Mouse (Mus musculus): Measurements from ENCODE around the gene Cox14. TPM values are rescaled to one million over a fixed set of nuclear protein-coding genes. Genes with fewer than 3 reads are reported as not detected.
"Not testable (repeated sequence)": the region's sequence is repeated elsewhere in the genome, so short reads cannot be mapped to it uniquely, and the experiment has no call there.

Cox14 gene
- polyA plus RNA-seq, 1 experiment = 351 TPM

- peaks cover 30% of the 10 kb centered on the region for H3K4me1 ChIP-seq (ENCODE audit: control insufficient read depth, insufficient read depth, low read length)
- no peak overlapping the region for H3K4me3 ChIP-seq (replicated peaks; ENCODE audit: insufficient read depth, low read depth, low read length)
- TF ChIP-seq CTCF (IDR thresholded peaks at IDR 0.05; ENCODE audit: borderline replicate concordance, insufficient read depth, low read depth, low read length) (no peak), POLR2A (IDR thresholded peaks at IDR 0.05; ENCODE audit: borderline replicate concordance, insufficient read depth, low read length) (no peak)
- no peaks in the 10 kb centered on the region for H3K27me3 ChIP-seq (ENCODE audit: control insufficient read depth, insufficient read depth, low read length)
- H3K27ac ChIP-seq (ENCODE audit: insufficient read depth, low read length) = peak overlapping the region; percentile 91
- DNase-seq = peak; percentile 62 to 69
- WGBS = 18% methylated on average over 11 of the region's 11 CpGs
Observed at GRCm38 (mm10) chr15:99723515-99724291, 1.7 kb upstream of the Cox14 start.

GRCm38 (mm10) chr15:99724292-99725021, 961 bp upstream of the Cox14 start:
- 6% methylated on average over 16 of the region's 16 CpGs for WGBS
- TF ChIP-seq POLR2A (IDR thresholded peaks at IDR 0.05; ENCODE audit: borderline replicate concordance, insufficient read depth, low read length) (0 out of 2 replicates have a peak, but pooled peaks have one; percentile 15), CTCF (IDR thresholded peaks at IDR 0.05; ENCODE audit: borderline replicate concordance, insufficient read depth, low read depth, low read length) (no peak; the same call in 1 of the 2 replicates)
- peak; percentile 73 to 75 for DNase-seq

DNA sequence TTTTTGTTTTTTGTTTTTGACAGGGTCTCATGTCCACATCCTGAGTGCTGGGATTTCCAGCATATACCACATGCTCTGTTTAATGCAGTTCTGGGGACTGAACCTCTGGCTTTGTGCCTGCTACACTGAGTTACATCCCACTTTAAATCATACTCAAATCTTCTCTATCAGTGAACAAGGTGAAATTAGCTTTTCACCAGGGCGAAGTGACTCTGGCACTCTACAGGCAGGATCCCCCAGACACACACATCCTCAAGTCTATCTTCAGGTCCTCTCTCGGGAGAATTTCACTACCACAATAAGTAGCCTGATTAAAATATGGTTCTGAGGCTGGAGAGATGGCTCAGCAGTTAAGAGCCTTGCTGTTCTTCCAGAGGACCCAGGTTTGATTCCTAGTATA, 1.1 kb downstream of the Cox14 start:
- Histone ChIP-seq H3K27me3 (ENCODE audit: control insufficient read depth, insufficient read depth, low read length) (no peaks in the 10 kb centered on the region), H3K4me1 (ENCODE audit: control insufficient read depth, insufficient read depth, low read length) (peaks cover 22% of the 10 kb centered on the region), H3K27ac (ENCODE audit: insufficient read depth, low read length) (no peak overlapping the region), H3K4me3 (replicated peaks; ENCODE audit: insufficient read depth, low read depth, low read length) (peak overlapping the region; percentile 80)
- WGBS = 49% methylated on average over 2 of the region's 2 CpGs
- no peak for TF ChIP-seq CTCF (IDR thresholded peaks at IDR 0.05; ENCODE audit: borderline replicate concordance, insufficient read depth, low read depth, low read length)
- TF ChIP-seq POLR2A (IDR thresholded peaks at IDR 0.05; ENCODE audit: borderline replicate concordance, insufficient read depth, low read length) = no peak
- DNase-seq = no peak

More at GRCm38 (mm10) chr15:99724292-99725021, 961 bp upstream of the Cox14 start:
- H3K27me3 ChIP-seq (ENCODE audit: control insufficient read depth, insufficient read depth, low read length) = no peaks in the 10 kb centered on the region
- H3K4me3 ChIP-seq (replicated peaks; ENCODE audit: insufficient read depth, low read depth, low read length) = peak overlapping the region; percentile 74
- H3K27ac ChIP-seq (ENCODE audit: insufficient read depth, low read length) = peak overlapping the region; percentile 91
- H3K4me1 ChIP-seq (ENCODE audit: control insufficient read depth, insufficient read depth, low read length) = peaks cover 26% of the 10 kb centered on the region

DNA sequence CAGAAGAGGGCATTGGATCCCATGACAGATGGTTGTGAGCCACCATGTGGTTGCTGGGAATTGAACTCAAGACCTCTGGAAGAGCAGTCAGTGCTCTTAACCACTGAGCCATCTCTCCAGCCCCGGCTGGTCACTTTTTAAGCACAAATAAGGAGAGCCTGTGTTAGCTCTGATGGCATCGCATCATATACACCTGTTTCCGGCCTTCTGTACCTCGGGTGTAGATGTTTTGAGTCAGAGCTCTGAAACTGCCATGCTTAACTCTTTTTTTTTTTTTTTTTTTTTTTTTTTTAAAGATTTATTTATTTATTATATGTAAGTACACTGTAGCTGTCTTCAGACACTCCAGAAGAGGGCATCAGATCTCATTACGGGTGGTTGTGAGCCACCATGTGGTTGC, 1.6 kb downstream of the Cox14 start:
- not testable (repeated sequence) for H3K27ac ChIP-seq (ENCODE audit: insufficient read depth, low read length); H3K4me3 ChIP-seq (replicated peaks; ENCODE audit: insufficient read depth, low read depth, low read length); DNase-seq; H3K27me3 ChIP-seq (ENCODE audit: control insufficient read depth, insufficient read depth, low read length)
- peaks cover 22% of the 10 kb centered on the region for H3K4me1 ChIP-seq (ENCODE audit: control insufficient read depth, insufficient read depth, low read length)
- WGBS = 73% methylated on average over 5 of the region's 5 CpGs

DNA sequence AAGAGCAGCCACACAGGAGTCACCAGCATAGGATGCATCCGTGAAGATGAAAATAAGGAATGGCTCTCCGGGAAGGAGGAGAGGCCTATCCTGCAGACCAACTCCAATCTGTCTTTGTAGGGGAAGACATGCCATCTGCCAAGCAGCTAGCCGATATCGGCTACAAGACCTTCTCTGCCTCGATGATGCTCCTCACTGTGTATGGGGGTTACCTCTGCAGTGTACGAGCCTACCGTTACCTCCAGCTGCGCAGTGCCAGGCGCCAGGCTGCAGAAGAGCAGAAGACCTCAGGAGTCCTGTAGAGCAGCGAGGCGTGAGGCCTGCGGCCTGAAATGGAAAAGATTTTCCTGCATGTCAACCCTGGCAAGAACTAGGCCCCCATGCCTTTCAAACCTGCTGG, 2.1 kb downstream of the Cox14 start:
- no peaks in the 10 kb centered on the region for H3K27me3 ChIP-seq (ENCODE audit: control insufficient read depth, insufficient read depth, low read length)
- no peak overlapping the region for H3K27ac ChIP-seq (ENCODE audit: insufficient read depth, low read length)
- peaks cover 22% of the 10 kb centered on the region for H3K4me1 ChIP-seq (ENCODE audit: control insufficient read depth, insufficient read depth, low read length)
- WGBS = 78% methylated on average over 12 of the region's 12 CpGs
- no peak overlapping the region for H3K4me3 ChIP-seq (replicated peaks; ENCODE audit: insufficient read depth, low read depth, low read length)
- no peak for DNase-seq
- TF ChIP-seq POLR2A (IDR thresholded peaks at IDR 0.05; ENCODE audit: borderline replicate concordance, insufficient read depth, low read length) = no peak
- no peak for TF ChIP-seq CTCF (IDR thresholded peaks at IDR 0.05; ENCODE audit: borderline replicate concordance, insufficient read depth, low read depth, low read length)

DNA sequence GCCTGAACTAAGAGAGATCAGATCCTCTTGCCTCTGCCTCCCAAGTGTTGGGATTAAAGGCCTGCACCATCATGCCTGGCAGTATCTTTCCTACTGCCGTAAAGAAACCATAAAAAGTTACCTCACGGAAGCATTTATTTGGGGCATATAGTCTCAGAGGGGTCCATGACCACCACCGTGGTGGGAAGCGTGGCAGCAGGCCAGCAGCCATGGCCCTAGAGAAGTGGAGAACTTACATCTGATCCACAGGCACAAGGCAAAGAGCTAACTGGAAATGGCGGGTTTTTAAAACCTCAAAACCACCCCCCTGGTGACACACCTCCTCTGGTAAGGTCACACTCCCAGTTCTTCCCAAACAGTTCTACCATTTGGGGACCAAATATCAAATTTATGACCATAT, 2.8 kb downstream of the Cox14 start:
- no peak for DNase-seq
- Histone ChIP-seq H3K4me3 (replicated peaks; ENCODE audit: insufficient read depth, low read depth, low read length) (no peak overlapping the region), H3K4me1 (ENCODE audit: control insufficient read depth, insufficient read depth, low read length) (peaks cover 18% of the 10 kb centered on the region), H3K27me3 (ENCODE audit: control insufficient read depth, insufficient read depth, low read length) (no peaks in the 10 kb centered on the region), H3K27ac (ENCODE audit: insufficient read depth, low read length) (no peak overlapping the region)
- WGBS = 82% methylated on average over 5 of the region's 5 CpGs
- TF ChIP-seq CTCF (IDR thresholded peaks at IDR 0.05; ENCODE audit: borderline replicate concordance, insufficient read depth, low read depth, low read length) = no peak
- no peak for TF ChIP-seq POLR2A (IDR thresholded peaks at IDR 0.05; ENCODE audit: borderline replicate concordance, insufficient read depth, low read length)

- no peak for TF ChIP-seq CTCF (IDR thresholded peaks at IDR 0.05; ENCODE audit: borderline replicate concordance, insufficient read depth, low read depth, low read length)
- TF ChIP-seq POLR2A (IDR thresholded peaks at IDR 0.05; ENCODE audit: borderline replicate concordance, insufficient read depth, low read length) = no peak
- no peak for DNase-seq
- Histone ChIP-seq H3K27me3 (ENCODE audit: control insufficient read depth, insufficient read depth, low read length) (no peaks in the 10 kb centered on the region), H3K27ac (ENCODE audit: insufficient read depth, low read length) (no peak overlapping the region), H3K4me1 (ENCODE audit: control insufficient read depth, insufficient read depth, low read length) (peaks cover 8% of the 10 kb centered on the region), H3K4me3 (replicated peaks; ENCODE audit: insufficient read depth, low read depth, low read length) (no peak overlapping the region)
- 94% methylated on average over 4 of the region's 4 CpGs for WGBS
Observed at GRCm38 (mm10) chr15:99729056-99729783, 3.8 kb downstream of the Cox14 start.

All from cerebellum, adult 2 months (tissue).